Mouse (Mus musculus) adrenal gland, adult 2 months (tissue): ENCODE measurements at regions not wholly inside any gene's neighbourhood (a gene's known extent, or its start where the extent isn't known, plus 50 kb on each side); places are given as distances from the start of the nearest gene placed in this dataset.

Source experiments
- DNase-seq: peaks from one replicate; pipeline ENCODE4 v3.0.0; 2021

- no peak for DNase-seq
Observed at GRCm38 (mm10) chr8:90502879-90503278, 154.7 kb upstream of the Tox3 start.

GRCm38 (mm10) chr8:90499315-90499714 lies 151.2 kb upstream of the Tox3 start:
- DNase-seq: no peak

GRCm38 (mm10) chr8:90496658-90497163 lies 148.6 kb upstream of the Tox3 start:
- peak; percentile 13 for DNase-seq

GRCm38 (mm10) chr8:90495943-90496371 lies 147.8 kb upstream of the Tox3 start:
- no peak for DNase-seq

DNA sequence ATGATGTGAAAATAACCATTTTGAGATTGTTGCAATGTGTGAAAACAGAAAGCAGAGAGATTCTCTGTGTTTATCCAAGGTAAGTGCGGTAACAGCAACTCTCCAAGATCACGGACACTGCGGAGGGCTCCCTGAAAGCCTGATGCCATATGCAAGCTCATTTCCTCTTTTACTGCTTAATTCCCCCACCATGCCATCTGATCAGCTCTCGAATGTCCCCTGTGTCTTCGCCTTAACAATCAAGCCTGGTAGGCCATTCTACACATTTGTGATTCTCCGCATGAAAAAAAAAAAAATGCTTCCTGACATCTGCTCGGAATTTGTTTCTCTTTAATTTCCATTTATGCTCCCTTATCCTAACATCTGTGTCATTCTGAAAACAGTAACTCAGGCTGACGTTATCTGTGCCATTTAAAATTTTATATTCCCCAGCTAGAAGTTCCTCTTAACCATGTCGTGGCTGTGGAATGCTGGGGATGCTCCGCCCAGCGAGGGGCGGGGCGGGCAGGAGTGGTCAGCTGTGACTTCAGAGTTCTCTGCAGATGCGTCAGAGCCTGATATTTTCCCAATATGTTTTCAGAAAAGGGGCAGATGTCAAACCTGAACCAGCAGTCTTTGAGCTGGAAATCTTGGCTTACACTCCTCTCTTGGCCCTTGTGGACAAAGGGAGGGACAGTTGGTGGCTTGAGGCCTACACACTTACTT lies 144.5 kb upstream of the Tox3 start:
- DNase-seq: no peak

GRCm38 (mm10) chr8:90491691-90492090 lies 143.5 kb upstream of the Tox3 start:
- DNase-seq: no peak

GRCm38 (mm10) chr8:90490734-90491441 lies 142.7 kb upstream of the Tox3 start:
- DNase-seq: no peak

DNA sequence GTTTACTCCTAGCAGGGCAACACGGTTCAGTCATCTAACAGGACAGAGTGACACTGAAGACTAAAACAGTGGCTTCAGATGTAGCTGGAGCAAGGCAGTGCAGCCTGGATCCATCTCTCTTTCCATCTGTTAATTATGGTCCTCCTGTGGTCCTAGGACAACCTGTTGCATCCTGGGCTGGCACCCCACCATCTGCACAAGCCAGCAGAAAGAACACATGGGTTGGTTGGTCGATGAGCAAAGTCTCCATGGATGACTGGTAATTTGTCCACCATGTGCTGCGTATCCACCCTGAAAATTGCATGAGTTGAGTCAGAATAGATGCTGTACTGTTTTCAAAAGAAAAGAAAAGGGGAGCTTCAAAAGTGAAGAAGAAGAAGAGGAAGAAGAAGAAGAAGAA lies 138.4 kb upstream of the Tox3 start:
- DNase-seq: no peak

DNA sequence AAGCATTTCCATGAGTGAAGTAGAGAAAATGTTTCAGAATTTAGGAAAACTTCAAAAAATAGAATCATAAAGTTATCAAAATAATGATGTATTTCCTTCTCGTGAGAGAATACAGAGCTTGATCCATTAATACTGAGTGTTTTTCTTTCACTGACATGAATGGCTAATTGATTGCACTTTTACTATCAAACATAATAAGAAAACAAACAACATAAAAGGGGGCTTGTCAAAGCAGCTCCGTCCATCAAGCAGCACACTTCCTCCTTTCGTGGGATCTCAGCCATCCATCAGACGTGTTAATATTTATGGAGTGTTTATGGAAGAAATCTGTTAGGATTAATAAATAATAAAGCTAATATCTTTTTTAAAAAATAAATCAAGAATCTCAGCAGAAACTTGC lies 130.0 kb upstream of the Tox3 start:
- DNase-seq: no peak

DNA sequence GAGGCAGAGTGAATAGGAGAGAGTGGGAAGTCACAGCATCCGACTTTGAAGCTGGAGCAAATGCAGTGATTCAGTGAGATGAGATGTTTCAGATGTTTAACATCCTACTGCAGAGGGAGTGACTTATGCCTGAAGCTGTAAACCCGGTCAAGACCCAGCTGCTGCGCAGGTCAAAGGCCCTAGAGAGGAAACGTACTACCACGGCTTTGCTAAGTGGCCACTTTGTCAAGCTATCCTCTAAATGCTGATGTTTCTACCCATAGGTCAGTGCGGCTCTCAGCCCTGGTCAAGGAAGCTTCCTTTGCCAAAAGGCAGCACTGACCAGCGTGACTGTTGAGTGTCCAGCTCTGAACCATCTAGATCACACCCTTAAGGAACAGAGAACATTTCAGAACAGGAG lies 125.9 kb upstream of the Tox3 start:
- no peak for DNase-seq

- no peak for DNase-seq
Observed at GRCm38 (mm10) chr8:90470826-90471225, 122.7 kb upstream of the Tox3 start.

DNA sequence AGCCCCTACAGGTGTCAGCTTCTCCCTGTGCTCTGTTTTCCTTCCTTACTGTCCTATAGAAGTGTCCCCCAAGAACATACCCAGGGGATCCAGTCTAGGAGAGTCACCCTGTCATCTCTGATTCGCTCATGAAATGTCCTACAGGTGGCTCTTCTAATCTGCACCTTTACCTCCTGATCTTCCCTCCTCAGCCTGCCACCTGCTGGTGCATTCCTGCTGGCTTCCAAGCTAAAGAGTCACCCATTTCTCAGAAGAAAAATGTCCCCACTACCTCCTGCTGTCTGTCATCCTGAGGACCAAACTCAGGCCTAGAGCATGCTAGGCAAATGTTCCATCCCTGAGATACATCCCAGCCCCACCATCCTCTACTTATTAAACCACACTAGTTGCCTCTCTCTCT lies 115.6 kb upstream of the Tox3 start:
- no peak for DNase-seq

DNA sequence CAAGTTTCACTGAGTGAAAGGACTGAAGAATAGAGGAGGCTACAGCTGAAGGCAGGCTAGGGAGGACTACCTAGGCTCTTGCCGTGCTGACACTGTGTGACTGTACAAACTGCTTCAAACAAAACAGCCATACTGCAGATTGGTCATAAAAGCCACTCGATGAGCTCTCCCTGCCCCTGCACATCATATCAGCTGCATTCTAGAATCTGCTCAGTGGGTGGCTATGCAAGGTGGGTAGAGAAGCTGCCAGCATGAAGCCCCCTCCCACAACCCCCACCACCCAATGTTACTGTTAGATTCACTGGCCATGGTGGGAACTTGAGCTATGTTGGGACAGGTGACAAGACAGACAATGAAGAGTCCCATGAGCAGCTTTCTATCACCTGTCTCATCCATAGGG lies 107.2 kb upstream of the Tox3 start:
- DNase-seq: no peak

- DNase-seq: no peak
Observed at GRCm38 (mm10) chr8:90454130-90454529, 106.0 kb upstream of the Tox3 start.

GRCm38 (mm10) chr8:90441058-90441851 lies 93.1 kb upstream of the Tox3 start:
- no peak for DNase-seq

- DNase-seq: no peak
Observed at GRCm38 (mm10) chr8:90414021-90414420, 65.9 kb upstream of the Tox3 start.
